Mouse (Mus musculus) naive thymus-derived CD4-positive, alpha-beta T cell, adult 5 months (primary cell): ENCODE measurements around the gene Gm5148. TPM values are rescaled to one million over a fixed set of nuclear protein-coding genes. Genes with fewer than 3 reads are reported as not detected.

ENCODE experiments used
- polyA plus RNA-seq: library from polyadenylated mRNA; unstranded; fragments of 100-300 nt; shearing (Covaris generic); gene quantifications from one replicate; pipeline ENCODE4 v1.2.1, GENCODE M21; 2017

Gm5148 gene
- polyA plus RNA-seq: 0.50 TPM

DNA sequence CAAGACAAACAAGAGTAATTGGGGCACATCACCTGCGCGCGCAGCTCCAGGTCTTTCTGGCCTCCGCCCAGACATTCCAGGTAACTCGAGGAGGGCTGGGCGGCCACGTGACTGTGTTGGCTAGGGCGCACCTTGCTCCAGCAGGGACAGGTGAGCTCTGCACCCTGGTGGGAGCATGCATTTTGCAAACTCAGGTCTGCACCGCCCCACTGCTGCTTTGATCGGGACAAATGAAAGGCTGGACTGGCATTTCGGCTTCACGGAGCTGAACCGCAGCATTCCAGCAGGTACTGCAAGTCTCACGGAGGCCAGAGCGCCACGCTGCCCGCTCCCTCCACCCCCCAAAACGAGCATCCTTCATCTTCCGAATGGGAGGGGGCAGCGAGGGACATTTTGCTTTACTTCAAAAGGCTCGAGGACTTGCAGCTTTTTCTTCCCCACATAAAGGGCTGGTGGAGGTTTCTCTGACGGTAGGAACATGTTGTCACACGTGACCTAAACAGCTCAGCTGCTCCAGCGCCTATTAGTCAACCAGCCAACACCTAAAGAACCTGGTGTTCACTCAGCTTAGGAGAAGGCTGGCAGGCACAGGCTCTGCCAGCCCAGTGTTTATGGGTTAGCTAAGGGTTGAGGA is at the start of gene Gm5148:
Gene Gm5148 (minus strand): TSS at position 320 of the 634 bp plus-strand sequence.

Other genes with a start within 250 kb of the Gm5148 start
- gene Spry1, start 84.5 kb downstream of the Gm5148 start, polyA plus RNA-seq: 3.0 TPM